Mouse (Mus musculus) kidney, adult 9 months (tissue): ENCODE data around the gene Abcb1a.

ENCODE experiments used
- DNase-seq: peaks from one replicate; pipeline ENCODE4 v3.0.0; 2022

The Abcb1a gene

DNA sequence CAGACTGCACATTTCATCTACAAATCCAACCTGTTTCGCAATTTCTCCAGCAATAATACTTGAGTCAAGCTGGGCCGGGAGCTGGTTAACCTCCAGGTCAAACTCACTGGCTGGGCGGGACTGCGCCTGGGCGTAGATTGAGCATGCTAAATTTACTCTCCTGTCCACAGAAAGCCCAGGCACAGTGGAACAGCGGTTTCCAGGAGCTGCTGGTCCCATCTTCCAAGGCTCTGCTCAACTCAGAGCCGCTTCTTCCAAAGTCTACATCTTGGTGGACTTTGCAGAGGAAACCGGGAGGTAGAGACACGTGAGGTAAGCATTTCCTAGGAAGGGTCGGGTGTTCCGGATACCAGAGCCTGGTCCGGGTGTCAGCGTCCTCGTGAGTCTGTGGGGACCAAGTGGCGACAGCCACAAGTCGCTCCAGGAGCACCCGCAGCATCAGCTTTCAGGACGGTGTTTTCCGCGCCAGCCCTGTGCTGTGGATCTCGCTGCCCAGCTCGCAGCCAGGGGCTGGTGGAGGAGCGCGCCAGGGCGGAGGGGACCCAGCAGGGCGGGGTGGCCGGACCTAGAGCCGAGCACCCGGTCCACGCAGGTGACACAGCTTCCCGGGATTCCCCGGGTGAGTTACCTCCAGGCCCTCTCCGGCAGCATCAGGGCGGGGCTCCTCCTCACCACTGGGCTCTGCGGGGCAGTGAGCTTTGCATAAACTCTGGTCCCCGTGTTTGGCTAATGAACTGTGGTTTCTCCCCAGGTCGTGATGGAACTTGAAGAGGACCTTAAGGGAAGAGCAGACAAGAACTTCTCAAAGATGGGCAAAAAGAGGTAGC, at the start of gene Abcb1a:
Gene Abcb1a (plus strand): TSS at position 167 of the 827 bp plus-strand sequence.
- peak; percentile 85 for DNase-seq

DNA sequence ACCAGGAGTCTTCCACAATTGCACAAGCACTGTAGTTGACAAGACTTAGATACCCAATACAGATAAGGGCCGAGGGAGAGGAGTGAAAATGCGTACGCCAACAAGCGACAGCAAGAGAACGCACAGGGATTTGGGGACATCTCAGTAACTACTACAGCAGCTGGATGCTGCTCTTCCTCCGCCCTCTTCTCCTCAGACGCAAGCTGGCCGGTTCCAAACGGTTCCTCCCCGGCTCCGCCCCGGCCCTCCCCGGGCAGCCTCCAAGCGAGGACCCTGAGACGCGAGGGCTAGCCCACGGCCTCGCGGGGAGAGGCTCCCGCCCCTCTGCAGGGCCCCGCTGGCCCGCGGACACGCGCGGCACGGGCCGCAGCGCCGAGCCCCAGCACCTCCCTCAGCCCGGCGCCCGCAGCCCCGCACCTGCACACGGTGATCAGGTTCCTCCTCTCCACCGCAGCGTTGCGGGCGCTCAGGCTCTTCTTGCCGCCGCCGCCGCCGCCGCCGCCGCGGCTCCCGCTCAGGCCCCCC, 37.7 kb upstream of the Abcb1a start:
- DNase-seq = peak; percentile 37

DNA sequence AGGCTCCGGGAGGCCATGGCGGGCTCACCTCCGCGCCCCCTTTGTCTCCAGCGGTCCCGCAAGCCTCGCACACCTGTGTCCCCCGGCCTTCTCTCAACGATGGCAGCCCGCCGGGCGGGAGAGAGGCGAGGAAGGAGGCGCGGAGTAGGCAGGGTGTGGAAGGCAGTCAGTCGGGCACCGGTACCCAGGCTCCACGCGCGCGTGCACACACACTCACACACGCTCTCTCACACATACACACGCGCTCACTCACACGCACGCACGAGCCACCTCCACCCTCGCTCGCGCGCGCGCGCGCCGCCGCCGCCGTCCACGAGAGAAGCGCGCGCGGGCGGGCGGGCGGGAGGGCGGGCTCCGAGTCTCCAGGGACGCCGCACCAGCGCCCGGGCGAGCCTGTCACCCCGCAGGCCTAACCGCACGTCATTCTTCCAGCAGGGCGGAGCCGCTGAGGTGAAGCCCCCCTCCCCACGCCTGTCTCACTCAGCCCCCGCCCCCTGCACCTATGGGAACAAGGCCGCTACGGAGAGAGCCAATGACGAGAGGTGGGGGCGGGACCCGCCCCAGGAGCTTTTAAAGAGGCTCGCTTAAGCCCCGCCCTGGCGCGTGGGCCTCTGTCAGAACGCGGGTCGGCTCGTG, 37.2 kb upstream of the Abcb1a start, which contains the start of gene Rundc3b:
Gene Rundc3b (minus strand): TSS at position 357 of the 636 bp plus-strand sequence.
- peak; percentile 90 for DNase-seq

DNA sequence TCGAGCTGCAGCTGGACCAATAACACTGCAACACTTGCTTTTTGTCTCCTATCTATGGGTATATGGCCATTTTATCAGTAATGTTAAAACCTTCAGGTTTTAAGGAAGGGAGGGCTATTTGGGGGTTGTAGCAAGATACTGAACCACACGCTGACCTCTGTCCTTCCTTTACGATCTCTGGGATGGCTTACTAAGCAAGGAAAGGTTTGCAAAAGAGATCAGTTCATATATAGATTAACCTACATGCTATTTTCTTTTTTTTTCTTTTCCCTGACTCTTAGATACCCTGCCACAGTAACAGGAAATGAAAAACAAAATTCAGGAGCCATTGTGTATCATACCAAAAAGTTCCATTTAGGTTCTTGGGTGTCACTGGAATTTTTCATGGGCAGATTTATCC, 27.0 kb upstream of the Abcb1a start:
- DNase-seq = no peak

DNA sequence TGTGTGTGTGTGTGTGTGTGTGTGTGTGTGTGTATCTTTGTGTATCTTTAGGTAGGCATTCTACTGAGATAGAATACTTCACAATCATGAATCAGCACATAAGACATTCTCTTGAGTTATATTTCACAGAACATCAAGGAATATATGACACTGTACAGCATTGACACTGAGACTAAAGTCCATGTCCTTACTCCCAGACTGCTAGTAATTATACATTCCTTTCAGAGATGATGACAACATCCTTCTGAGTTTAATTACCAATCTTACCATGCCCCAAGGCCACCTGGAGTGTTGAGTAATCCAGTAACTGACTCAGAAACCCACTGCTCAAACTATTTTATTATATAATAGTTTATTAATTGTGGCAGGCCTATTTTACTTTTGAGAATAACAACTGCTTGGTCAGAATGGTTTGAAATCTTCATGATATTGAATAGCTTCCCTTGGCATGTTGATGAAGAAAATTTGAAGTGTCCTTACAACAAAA, 25.3 kb upstream of the Abcb1a start:
- no peak for DNase-seq

DNA sequence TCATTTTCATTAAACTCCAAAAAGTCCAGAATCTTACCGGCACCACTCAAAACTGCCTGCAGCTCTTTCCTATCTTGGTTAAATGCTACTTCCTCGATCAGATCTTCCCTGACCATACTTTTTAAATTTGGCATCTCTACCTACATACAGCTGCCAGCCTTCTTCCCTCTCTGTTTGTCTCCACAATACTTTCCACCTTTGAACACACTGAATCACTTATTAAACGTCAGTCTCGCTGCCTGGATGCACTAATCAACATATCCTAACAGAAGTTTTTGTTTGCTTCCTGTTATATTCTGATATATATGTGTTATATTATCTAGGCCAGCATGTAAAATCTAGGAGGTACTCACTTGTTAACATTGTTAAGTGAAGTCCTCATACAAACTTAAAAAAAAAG, 11.6 kb upstream of the Abcb1a start:
- DNase-seq = peak; percentile 54

DNA sequence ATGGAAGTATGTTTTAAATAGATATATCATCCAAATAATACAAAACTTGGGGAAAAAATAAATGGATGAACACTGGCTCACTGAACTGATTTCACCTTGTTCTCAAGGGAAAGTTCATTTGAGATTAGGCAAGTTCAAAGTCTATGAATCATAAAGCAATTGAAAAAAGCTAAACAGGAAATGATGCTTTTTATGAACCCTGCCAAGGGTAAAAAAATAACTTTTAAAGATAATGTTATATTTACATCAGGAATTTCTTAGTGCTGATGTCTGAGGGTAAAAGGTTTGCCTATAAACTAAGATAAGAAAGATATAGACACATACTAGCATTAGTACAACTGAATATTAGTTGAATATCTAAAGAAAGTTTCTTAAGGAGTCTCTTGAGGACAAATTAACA, 11.1 kb upstream of the Abcb1a start:
- no peak for DNase-seq

DNA sequence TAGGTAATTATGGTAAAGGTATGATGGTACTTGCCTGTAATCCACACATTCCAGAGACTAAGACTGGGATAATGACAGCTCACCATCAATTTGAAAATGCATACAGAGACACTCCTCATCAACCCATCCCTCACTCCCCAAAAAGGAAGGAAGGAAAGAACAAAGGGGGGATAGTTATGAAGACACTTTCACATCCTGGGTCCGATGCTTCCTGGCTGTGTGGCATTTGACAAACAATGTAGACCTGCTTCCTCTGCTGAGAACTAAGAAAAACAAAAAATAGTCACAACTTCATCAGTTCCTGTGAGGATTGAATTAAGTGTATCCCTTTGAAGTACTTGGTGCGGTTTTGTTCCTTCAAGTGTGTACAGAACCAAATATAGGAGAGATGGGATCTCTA, 7.8 kb upstream of the Abcb1a start:
- DNase-seq = no peak

DNA sequence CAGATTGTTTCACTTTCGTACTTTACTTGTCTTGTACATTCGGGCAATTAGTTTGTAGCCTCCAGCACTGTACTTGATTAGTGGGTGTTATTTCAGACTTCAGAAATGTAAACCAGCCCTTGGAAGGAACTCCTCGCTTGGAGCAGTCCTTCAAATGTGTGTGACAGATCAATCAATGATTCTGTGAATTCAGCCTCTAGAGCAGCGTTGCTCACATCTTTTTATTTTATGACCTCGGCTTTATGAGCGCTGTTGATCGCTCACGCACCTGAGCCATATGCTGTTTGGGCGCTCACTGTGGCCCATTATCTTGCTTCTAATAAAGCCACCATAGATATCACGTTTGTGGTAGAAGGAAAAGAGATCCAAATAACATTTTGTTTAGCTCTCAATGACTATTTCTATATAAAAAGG, 868 bp downstream of the Abcb1a start:
- DNase-seq = no peak

DNA sequence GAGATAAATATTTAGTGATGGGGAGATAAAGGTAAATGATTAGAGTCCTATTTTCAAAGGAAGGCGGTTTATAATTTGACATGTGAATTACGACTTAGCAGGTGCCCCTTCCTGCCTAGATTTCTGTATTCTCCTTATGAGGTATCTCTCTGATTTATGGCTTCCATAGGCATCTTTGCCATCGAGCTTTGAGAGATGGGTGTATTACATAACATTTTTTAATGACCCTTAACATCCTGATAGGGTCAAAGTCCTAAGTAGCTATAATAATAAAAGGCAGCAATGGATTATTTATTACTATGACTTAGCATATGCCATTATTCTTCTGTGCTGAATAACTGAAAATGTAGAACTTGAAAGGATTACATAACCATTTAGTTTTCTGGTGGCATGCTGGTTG, 4.8 kb downstream of the Abcb1a start:
- no peak for DNase-seq

DNA sequence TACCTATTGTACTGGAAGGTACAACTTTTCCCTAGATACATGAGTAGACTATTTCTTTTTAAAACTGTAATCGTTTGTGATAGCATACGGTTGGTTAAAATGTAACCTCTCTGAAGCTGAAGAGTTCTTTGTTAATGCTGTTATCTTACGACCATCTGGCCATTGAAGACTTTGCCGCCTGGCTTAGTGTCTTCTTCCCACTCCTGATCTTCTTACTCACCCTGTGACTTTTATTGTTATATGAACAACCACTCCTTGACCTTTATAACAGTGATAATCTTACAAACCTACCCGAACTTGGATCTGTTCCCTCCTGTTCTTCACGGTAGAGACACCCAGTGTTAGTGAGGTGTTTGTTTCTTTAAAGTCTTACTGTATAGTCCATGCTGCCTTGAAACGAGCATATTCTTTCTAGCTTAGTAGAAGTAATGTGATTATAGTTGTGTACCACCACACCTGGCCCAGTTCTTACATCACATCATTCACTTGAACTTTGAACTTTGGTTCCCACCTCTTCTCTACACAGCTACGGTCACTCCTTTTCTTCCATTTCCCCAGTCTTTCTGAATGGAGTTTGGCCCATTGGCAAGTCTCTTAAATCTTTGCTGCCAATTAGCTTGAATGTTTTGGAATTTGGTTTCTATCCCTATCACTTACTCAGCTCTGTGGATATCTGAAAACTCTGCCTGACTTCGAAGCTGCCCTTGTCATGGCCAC, 8.0 kb downstream of the Abcb1a start:
- DNase-seq = peak; percentile 53

DNA sequence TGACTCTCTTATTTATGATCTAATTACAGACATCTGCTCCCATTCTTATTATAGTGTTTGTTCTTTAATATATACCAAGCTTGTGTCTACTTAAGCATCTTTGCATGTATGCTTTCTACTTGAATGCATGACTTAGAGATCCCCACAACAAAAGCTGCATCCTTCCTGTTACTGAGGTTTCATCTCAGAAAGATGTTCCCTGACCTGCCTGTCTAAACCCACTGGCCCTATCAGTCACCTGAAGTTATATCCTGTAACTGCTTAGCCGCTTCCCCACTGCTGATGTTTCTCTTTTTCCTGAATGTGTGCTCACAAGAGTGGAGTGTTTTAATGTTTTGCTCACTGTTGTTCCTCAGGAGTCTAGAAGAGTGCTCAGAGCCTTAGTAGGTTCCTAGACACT, 9.7 kb downstream of the Abcb1a start:
- no peak for DNase-seq

DNA sequence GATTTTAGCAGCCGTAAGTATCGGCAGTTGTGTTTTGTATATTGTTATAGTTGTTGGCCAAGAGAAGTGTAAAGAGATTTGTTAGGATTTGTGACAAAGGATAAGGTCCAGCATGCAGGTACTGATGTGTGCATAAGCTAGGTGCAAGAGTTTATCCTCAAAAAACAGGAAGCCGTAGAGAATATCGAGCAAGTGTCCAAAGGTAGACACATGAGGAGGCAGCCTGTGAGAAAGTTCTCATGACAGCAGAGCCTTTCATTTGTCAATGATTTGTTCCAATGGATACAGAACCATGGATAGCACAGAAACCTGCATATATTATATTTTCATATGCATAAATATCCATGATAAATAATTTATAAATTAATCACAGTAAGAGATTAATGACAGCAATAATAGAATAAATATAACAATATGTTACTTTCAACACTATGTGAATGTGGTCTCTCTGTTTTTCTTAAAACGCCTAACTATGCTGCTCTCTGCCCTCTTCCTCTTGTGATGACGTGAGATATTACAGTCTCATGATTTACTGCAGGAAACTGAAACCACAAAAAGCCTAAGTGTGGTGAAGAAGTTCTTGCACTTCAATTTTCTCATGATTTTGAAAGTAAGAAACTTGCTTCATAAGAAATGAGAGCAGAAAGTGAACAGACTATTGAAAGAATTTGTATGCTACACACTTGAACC, 15.5 kb downstream of the Abcb1a start:
- DNase-seq = peak; percentile 37

DNA sequence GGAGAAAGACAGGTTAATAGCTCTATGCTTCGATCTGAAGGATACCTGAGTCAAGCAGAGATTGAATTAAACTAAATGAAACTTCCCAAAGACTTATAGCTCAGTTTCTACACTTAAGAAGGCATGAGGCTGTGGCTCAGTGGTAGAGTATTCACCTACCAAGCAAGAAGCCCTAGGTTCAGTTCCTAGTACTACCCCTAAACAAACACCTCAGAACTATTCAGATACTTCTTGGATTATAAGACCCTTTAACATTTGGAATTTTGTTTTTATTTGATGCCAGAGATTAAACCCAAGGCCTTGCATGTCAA, 16.0 kb downstream of the Abcb1a start:
- no peak for DNase-seq

DNA sequence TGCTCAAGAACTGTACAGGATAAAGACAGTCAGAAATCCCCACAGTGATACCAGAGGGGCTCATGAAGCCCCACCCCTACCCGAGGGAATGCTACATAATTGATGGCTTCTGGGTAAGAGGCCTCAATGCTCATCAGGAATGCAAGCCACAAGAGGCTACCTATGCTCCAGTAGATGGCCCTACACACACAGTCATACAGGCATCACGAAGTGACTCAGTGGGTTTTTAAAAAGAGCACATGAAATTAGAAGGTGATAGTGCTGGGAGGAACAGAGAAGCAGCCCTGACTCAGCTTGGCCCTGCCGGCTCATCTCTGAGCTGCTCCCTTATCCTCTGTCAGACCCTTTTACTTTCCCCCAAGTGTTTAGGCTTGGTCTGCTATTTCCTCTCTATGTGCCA, 21.3 kb downstream of the Abcb1a start:
- no peak for DNase-seq

DNA sequence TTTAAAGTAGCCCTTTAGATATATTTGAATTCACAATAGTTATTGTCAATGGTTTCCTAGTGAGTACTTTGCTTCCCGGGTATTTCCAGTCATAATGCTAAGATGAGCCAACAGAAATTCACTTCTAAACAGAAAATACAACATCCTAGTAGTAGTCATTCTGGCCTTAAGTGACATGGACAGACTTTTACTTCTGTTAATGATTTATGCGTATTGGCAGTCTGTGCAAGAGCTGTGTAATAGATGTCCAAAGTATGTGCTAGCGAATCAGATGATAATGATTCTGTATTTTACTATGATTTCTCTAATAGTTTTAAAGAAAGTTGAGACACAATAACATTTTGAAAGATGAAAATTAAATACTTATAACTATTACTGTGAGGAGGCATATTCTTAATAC, 23.8 kb downstream of the Abcb1a start:
- peak; percentile 80 for DNase-seq

DNA sequence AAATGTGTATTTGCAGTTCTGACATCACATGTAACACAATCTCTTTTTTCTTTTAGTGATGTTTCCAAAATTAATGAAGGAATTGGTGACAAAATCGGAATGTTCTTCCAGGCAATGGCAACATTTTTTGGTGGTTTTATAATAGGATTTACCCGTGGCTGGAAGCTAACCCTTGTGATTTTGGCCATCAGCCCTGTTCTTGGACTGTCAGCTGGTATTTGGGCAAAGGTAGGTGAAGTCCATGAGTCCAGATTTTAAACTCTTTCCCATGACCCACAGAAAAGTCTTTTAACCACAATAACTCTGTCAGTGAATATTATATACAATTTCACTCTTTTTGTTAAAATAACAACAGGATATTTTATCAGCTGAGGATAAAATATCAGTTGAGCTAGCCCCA, 26.2 kb downstream of the Abcb1a start:
- peak; percentile 86 for DNase-seq

DNA sequence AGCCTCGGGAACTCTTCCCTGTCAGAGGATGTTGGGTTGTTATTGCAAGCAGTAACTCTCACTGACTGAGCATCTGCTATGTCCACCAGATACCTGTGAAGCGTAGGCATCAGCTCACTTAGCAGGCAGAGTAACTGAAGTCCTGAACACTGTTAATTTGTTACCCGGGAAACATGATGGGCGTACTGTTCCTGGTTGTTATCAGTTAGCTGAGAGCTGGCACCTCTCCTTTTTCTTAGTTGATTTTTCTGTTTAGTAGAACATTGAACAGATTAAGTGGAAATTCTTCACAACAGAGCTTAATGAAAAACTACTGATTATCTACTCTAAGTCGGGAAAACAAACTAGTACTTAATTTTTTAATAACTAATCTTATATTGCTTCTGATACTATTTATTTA, 27.7 kb downstream of the Abcb1a start:
- peak; percentile 70 for DNase-seq

DNA sequence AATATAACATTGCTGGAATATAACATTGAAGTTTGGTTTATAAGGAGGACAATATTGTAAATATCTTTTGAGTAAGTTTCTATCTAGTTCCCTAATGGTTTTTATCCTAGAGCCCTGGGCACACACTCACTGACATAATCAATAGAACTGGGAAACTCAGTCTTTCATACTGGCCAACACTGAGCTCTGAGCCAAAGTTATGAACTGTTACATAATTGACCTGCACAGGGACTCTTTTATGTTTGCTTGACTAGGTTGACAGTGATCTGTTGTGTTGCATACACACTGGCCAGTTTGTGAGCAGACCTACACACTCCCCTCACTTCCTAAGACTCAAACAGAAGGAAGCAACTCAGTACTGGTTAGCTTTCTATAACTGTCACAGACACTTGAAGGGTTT, 56.2 kb downstream of the Abcb1a start:
- no peak for DNase-seq

DNA sequence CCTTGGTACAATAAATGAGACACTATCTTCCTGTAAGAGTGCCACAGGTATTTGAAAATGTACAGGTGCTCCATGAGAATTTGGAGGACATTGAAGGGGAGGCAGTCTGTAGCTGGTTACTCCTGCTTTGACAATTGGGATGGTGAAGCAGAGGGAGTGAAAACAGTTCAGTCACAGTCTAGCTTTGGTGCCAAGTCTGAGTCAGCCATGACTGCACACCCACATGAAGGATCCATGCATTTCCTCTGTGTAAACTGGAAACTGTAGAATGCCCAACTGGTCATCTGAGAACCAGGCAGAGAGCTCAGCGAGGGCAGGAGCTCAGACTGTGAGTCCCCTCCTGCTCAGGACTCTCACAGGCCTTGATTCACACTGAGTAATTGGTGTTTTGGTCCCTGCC, 59.7 kb downstream of the Abcb1a start:
- DNase-seq = no peak

DNA sequence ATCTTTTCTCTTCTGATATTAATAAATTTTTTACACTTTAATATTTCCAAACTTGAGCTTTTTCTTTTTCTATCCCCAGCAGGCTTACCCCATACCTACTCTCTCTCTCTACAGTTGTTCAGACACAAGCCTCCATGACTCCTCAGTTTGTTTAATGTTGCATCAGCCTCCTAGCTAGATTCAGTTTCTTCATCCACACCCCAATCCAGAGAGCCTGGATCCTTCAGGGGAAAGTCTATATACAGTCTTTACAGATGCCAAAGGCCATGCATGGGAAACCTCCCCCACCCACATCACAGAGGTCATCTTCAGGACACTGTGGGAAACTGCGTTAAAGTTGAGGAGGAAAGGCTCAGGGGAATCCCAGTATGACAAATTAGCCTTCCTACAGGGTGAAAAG, 62.3 kb downstream of the Abcb1a start:
- DNase-seq = no peak

DNA sequence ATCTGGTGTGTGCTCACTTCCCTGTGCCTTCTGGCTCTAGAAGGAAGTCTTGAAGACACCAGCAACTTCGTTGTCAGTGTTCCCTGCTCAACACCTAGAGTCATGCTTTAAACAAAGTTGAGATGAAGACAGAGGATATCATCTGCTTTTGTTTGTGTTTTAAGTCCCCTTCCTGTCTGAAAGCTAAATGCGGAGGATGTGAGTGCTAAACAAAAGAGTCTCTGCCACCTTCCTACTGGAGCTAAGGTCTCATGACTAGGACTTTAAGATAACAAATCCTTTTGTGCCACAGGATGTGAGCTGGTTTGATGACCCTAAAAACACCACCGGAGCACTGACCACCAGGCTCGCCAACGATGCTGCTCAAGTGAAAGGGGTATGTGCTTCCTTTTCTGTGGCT, 63.0 kb downstream of the Abcb1a start:
- no peak for DNase-seq

DNA sequence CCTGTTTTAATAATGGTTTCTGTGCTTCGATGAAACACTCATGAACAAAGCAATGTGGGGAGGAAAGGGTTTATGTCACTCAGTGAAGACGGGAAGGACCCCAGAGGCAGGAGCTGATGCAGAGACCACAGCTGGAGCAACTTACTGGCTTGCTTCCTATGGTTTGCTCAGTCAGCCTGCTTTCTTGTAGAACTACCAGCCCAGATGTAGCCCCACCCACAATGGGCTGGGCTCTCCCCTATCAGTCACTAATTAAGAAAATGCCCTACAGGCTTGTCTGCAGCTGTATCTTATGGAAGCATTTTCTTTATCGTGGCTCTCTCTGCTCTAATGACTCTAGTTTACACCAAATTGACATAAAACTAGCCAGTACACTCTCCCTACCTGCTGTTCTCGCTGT, 67.9 kb downstream of the Abcb1a start:
- peak; percentile 7 for DNase-seq
